Mouse (Mus musculus) kidney, adult 2 months (tissue): ENCODE results near the gene Ankrd34b.

Experiments used
- CTCF ChIP-seq: fragments of 200-500 bp; conservative IDR thresholded peaks from 2 replicates; pipeline ENCODE4 v1.5.1; 2011; ENCODE audit warnings: low read depth, mild to moderate bottlenecking, control low read depth, low read length, moderate library complexity, mixed read lengths; ENCODE audit not compliant: insufficient read depth, insufficient read length
- POLR2A ChIP-seq: fragments of 200-500 bp; IDR thresholded peaks from one replicate; pipeline ENCODE4 v1.6.1; 2011; ENCODE audit warnings: low read depth, low read length, control low read depth

DNA sequence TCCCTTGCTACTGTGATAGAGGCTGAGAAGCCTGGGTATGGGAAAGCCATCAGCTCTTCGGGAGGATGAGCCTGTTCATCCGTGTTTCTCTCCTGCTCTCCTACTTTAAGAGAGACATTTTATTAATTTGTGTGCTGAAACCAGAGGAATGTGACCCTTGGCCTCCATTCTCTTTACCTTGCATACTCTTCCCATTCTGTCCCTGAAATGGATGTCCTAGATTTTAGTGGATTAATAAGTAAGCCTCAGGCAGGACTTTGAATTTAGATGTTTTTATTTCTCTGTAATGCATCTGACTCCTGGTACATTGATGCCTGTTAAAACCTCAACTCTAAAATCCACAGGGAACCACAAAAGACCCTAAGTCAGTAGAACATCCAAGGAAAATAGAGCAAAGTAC, 43.7 kb downstream of the Ankrd34b start:
- no peak for TF ChIP-seq CTCF
- TF ChIP-seq POLR2A: no peak
